Mouse (Mus musculus) spleen, embryonic (tissue): ENCODE measurements around the gene Hunk.

ENCODE experiments used
- CTCF ChIA-PET: fragments of 350-600 bp; sonication (Branson Sonifier 250); formaldehyde crosslinking; loops from one replicate; lab custom pipeline; 2022; lab: Charles Lee

Gene Hunk

DNA sequence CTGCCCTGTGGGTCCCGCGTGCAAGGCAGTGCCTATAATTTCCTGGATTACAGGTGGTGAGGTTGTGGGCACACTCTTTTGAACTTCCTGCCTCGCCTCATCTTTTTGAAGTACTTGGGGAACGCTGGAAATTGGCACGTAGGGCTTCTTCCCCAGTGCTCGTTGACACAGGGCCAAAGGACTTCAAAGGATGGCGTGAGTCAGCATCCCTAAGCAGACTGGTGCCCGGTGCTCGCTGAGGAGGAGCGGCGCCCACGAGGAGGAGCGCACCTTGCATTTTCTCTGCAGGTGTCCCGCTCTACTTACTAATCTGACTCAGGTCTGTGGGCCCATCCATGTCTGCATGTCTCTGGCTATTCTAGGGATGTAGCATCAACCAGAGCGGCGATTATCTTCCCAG lies 4.9 kb downstream of the Hunk start:
- CTCF ChIA-PET: no interaction called here

DNA sequence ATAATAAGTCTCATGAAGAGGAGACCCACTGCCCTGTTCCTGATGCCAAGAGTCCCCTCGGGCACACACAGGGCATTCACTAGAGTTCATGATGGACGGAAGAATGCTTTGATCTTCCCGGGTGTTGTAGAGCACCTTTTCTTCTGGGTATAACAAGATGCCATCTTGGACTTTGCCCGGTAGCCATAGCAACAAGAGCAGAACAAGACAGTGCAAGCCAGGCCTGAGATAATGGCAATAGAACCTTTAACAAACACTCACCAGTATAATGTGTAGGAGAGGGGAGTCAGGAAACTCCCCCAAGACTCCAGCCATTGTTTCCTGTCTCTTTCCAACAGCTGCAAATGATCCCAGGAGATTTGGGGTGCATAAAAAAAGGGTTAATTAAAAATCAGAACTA lies 8.9 kb downstream of the Hunk start:
- CTCF ChIA-PET: no interaction called here

DNA sequence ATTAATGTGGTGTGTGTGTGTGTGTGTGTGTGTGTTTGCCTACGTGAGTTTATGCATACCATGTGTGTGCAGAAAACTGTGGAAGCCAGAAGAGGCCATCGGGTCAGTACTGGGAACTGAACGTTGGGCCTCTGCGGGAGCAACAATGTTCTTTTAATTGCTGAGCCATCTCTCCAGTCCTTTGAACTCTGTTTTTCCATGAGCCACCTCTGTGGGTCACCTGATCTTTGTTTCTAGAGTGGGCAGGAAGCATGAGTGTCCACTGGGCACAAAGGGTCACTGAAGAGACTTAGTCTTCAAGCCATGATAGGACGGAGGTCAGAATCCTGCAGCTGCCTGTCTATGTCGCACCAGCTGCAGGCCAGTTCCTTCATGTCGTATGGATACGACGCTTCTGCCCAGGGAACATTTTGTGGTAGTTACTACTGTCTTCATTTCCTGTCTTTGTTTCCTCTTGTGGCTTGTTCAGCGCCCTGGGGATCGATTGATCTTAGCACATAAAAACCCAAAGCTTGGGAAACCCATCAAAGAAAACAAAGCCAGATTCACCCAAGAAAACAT lies 10.3 kb downstream of the Hunk start:
- CTCF ChIA-PET: no interaction called here

DNA sequence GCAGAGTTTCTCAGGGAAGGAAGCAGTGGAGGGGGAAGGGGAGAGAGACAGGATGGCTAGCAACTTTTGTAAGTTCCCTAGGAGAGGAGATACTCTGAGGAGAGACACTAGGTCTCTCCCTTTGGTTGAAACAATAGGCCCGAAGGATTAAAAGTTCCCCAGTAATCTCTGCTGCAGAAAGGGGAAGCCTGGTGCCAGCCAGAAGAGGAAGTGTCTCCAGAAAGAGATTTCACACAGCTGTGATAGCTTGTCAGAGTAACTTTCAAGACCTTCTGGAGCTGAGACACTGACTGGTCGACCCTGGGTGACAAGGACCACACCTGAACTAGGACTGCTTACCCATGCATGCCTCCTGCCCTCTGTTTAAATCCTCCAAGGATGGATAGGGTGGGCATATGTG lies 11.1 kb downstream of the Hunk start:
- CTCF ChIA-PET: no interaction called here

DNA sequence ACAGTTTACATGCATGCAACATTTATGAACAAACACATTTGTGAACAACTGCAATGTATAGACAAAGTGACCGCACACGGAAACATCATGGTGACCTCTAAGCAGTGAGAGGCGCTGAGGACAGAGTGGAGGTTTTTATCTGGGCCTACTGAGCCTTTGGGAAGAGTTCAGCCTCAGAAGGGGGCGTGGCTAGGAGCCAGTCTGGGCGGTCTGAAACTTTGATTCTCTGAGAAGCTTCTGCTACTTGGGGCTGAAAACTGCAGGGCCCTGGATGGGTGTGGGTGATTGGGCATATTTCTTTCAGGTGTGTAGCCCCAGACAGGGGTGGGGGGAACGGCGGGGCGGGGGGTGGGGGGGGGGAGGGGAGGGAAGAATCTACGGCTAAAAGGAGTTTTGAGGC lies 14.5 kb downstream of the Hunk start:
- CTCF ChIA-PET: no interaction called here

GRCm38 (mm10) chr16:90400906-90401666 lies 15.3 kb downstream of the Hunk start:
- CTCF ChIA-PET: no interaction called here

DNA sequence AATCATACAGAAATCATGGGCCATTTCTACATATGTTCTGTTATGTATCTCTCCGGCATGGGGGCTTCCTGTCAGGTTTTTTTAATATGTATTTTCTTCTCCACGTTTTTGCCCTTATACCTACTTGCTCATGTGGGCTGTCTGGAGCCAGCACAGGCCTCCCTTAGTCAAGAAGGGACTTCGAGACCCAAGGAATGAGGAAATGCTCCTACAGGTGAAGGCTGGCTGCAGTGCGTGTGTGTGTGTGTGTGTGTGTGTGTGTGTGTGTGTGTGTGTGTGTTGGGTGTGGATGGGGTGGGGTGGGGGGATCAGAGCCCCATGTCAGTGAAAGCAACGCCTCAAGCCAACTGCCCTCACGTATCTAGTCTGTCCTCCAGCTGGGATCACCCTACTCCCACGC lies 16.5 kb downstream of the Hunk start:
- CTCF ChIA-PET: no interaction called here

- CTCF ChIA-PET: no interaction called here
Measured at GRCm38 (mm10) chr16:90405195-90405594, 19.4 kb downstream of the Hunk start.

- CTCF ChIA-PET: no interaction called here
Measured at GRCm38 (mm10) chr16:90405599-90405998, 19.8 kb downstream of the Hunk start.

GRCm38 (mm10) chr16:90407541-90408289 lies 21.9 kb downstream of the Hunk start:
- CTCF ChIA-PET: no interaction called here

- CTCF ChIA-PET: interaction anchor here (0.5 kb wide), 1 partner anchor 83 kb away, joined by 7 read pairs; no protein-coding TSS in a partner anchor
Measured at GRCm38 (mm10) chr16:90412096-90413082, 26.6 kb downstream of the Hunk start.

DNA sequence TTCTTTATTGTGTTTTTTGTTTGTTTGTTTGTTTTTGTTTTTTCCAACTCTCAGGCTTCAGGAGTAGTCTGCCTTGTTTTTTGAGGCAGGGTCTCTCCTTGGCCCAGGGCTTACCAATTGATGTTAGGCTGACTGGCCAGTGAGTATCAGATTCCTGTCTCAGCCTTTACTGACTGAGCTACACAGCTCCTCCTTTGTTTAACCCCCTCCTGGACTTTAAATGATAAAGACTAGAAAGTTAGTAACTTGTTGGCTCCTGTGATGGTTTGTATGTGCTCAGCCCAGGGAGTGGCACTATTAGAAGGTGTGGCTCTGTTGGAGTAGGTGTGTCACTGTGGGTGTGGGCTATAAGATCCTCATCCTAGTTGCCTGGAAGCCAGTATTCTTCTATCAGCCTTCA lies 30.8 kb downstream of the Hunk start:
- CTCF ChIA-PET: interaction anchor here (0.7 kb wide), 1 partner anchor 1726 kb away, joined by 27 read pairs; no protein-coding TSS in a partner anchor

GRCm38 (mm10) chr16:90418661-90419060 lies 32.8 kb downstream of the Hunk start:
- CTCF ChIA-PET: no interaction called here

GRCm38 (mm10) chr16:90421145-90421544 lies 35.3 kb downstream of the Hunk start:
- CTCF ChIA-PET: no interaction called here

GRCm38 (mm10) chr16:90421551-90421950 lies 35.7 kb downstream of the Hunk start:
- CTCF ChIA-PET: no interaction called here

GRCm38 (mm10) chr16:90422108-90422529 lies 36.3 kb downstream of the Hunk start:
- CTCF ChIA-PET: no interaction called here

DNA sequence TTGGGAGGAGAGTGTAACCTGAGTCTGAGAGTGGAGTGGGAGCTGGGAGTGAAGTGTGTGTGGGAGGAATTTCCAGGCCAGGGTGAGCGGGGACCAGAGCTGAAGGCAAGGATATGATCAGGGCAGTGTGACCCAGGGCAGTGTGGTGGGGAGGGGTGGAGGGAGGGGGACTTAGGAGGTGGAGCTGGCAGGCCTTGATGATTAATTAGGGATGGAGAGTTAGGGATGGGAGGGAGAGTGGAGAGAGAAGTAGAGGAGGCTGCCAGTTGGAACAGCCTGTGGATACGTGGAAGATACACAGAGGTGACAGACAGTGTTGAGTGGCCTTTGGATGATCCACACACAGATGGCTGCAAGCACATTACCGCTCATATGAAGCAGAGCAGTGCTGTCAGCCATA lies 38.1 kb downstream of the Hunk start:
- CTCF ChIA-PET: no interaction called here

GRCm38 (mm10) chr16:90424391-90424790 lies 38.6 kb downstream of the Hunk start:
- CTCF ChIA-PET: no interaction called here

GRCm38 (mm10) chr16:90426234-90426633 lies 40.4 kb downstream of the Hunk start:
- CTCF ChIA-PET: no interaction called here

GRCm38 (mm10) chr16:90427838-90428630 lies 42.2 kb downstream of the Hunk start:
- CTCF ChIA-PET: no interaction called here

- CTCF ChIA-PET: no interaction called here
Measured at GRCm38 (mm10) chr16:90433551-90433950, 47.7 kb downstream of the Hunk start.
